Mouse (Mus musculus) bone marrow, adult 2 months (tissue): ENCODE measurements around the gene Irf2bpl. TPM values are rescaled to one million over a fixed set of nuclear protein-coding genes. Genes with fewer than 3 reads are reported as not detected.

Source experiments
- H3K27ac ChIP-seq: fragments of 200-500 bp; 2 replicates; pipeline ENCODE4 v1.5.1; 2012; ENCODE audit warnings: low read depth, mild to moderate bottlenecking, control low read depth, inconsistent platforms, low read length; ENCODE audit not compliant: control insufficient read depth, poor library complexity, insufficient read depth
- H3K4me1 ChIP-seq: fragments of 200-500 bp; 2 replicates; pipeline ENCODE4 v1.6.1; 2011; ENCODE audit warnings: low read length; ENCODE audit not compliant: control insufficient read depth, insufficient read depth
- H3K4me3 ChIP-seq: fragments of 200-500 bp; replicated peaks from 2 replicates; pipeline ENCODE3; 2011; ENCODE audit warnings: mild to moderate bottlenecking, low read depth, low read length, control low read depth; ENCODE audit not compliant: control insufficient read depth
- CTCF ChIP-seq: fragments of 200-500 bp; IDR thresholded peaks from 2 replicates; pipeline ENCODE4 v1.5.1; 2011; ENCODE audit warnings: low read length, control low read depth; ENCODE audit not compliant: control insufficient read depth, insufficient read depth
- POLR2A ChIP-seq: fragments of 200-500 bp; IDR thresholded peaks from 2 replicates; pipeline ENCODE4 v1.6.1; 2011; ENCODE audit warnings: low read depth, mild to moderate bottlenecking, control low read depth, low read length, borderline replicate concordance; ENCODE audit not compliant: control insufficient read depth
- WGBS: fragments of 180-500 bp; shearing (Covaris S2); methylation state at CpG from one replicate; pipeline ENCODE4 v1.1.7; 2018; 5-methylcytosine and 5-hydroxymethylcytosine counted together
- polyA plus RNA-seq: library from polyadenylated mRNA; stranded (reverse); fragments of >200 nt; gene quantifications from 2 replicates; pipeline ENCODE4 v1.2.4, GENCODE M21; 2011; ENCODE audit warnings: low replicate concordance; ENCODE audit not compliant: missing spikeins, insufficient read depth, insufficient read length

The Irf2bpl gene
- polyA plus RNA-seq, 1 experiment, result 3.4 TPM

GRCm38 (mm10) chr12:86905203-86905602, 20.6 kb upstream of the Irf2bpl start:
- Histone ChIP-seq H3K4me1 (no peaks in the 10 kb centered on the region), H3K27ac (no peak overlapping the region), H3K4me3 (no peak overlapping the region)
- TF ChIP-seq CTCF (peak; percentile 59), POLR2A (no peak)
- WGBS, result 4% methylated on average over 4 of the region's 4 CpGs

- WGBS, result 84% methylated on average over 11 of the region's 11 CpGs
- Histone ChIP-seq H3K4me1 (no peaks in the 10 kb centered on the region; the same call in 1 of the 2 replicates), H3K4me3 (no peak overlapping the region), H3K27ac (no peak overlapping the region)
- no peak for TF ChIP-seq CTCF
- no peak for TF ChIP-seq POLR2A
These were observed 19.5 kb upstream of the Irf2bpl start for GRCm38 (mm10) chr12:86903828-86904806.

DNA sequence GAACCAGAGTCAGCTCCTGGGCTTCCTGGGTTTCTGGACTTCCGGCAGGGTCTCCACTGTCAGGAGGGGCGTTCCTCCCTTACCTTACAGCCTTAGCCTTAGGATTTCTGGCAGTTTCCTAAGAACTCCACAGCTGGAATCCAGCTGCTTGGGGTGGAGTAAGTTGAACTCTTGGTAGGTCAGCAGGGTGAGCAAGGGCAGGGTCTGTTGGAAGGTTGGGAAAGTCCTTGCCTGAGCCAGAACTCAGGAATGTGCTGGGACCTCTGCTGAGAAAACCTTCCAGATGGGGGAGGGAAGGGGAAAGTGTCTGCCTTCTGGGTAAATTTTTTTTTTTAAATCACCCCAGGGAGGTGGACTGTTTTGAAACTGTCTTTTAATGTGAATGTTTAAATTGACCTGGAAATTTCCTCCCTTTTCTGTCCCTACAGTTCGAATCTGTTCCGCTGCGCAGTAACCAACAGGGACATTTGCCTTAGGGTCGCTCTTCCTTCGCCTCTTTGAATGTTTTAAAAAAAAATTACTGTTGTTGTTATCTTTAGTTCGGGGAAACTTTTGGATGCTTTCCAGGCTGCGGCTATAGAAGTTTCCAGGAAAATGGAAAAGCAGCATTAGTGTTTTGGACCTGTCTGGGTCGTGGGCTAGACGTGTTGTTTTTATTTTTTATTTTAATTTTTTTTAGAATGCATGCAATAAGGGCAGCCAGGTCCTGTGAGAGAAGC, 15.0 kb upstream of the Irf2bpl start:
- 70% methylated on average over 11 of the region's 11 CpGs for WGBS
- Histone ChIP-seq H3K27ac (no peak overlapping the region), H3K4me1 (peaks cover 3% of the 10 kb centered on the region; the same call in 1 of the 2 replicates), H3K4me3 (no peak overlapping the region)
- TF ChIP-seq POLR2A (no peak), CTCF (no peak)

DNA sequence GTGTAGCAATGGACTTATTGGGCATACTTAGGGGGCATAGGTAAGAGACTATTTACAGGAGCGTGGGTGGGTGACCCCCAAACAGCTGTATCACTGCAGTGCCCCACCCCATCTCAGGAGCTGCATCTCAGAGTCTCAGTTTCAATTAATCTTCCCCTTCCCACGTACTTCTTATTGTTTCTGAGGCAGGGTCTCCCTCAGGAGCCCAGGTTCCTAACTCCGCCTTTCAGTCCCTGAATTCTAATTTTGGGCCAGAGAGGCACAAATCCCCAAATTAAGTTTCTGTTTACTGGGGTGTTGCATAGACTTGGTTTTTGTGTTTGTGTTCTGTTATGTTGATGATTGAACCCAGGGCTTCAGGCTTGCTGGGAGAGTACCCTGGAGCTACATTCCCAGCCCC, 13.8 kb upstream of the Irf2bpl start:
- 90% methylated on average over 3 of the region's 3 CpGs for WGBS
- TF ChIP-seq POLR2A, result no peak
- no peak for TF ChIP-seq CTCF
- Histone ChIP-seq H3K27ac (no peak overlapping the region), H3K4me3 (no peak overlapping the region), H3K4me1 (peaks cover 3% of the 10 kb centered on the region; the same call in 1 of the 2 replicates)

- H3K4me1 ChIP-seq, result peaks cover 3% of the 10 kb centered on the region; the same call in 1 of the 2 replicates
- no peak overlapping the region for H3K27ac ChIP-seq
- WGBS, result 81% methylated on average over 7 of the region's 7 CpGs
These were observed 13.2 kb upstream of the Irf2bpl start for GRCm38 (mm10) chr12:86897769-86898273.

GRCm38 (mm10) chr12:86896921-86897512, 12.4 kb upstream of the Irf2bpl start:
- peaks cover 3% of the 10 kb centered on the region; the same call in 1 of the 2 replicates for H3K4me1 ChIP-seq
- TF ChIP-seq CTCF (no peak), POLR2A (no peak)
- 9% methylated on average over 7 of the region's 7 CpGs for WGBS
- no peak overlapping the region for H3K4me3 ChIP-seq
- H3K27ac ChIP-seq, result no peak overlapping the region; the same call in 1 of the 2 replicates

More at GRCm38 (mm10) chr12:86897769-86898273, 13.2 kb upstream of the Irf2bpl start:
- TF ChIP-seq POLR2A (no peak), CTCF (no peak)
- no peak overlapping the region for H3K4me3 ChIP-seq

DNA sequence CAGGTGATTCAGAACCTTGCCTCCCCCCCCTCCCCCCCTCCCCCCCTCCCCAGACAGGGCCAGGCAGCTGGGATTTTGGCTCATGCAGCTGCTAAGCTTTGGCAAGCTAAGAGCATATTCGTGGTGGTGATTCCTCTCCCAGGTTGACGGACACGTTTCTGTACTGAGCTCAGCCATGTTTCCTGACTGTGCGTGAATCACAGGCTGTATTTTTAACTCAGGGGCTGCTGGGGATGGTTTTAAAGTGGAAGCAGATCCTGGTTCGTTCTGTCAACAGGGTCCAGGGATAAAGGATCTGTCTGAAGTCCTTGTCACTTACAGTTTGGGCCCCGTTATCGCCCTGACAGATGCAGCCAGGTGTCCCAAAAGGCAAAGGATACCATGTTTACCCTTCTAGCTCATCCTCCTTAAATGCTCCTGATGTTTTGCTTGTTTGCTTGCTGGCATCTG, 11.9 kb upstream of the Irf2bpl start:
- Histone ChIP-seq H3K4me1 (peaks cover 3% of the 10 kb centered on the region; the same call in 1 of the 2 replicates), H3K27ac (no peak overlapping the region), H3K4me3 (no peak overlapping the region)
- TF ChIP-seq POLR2A (no peak), CTCF (no peak)
- 40% methylated on average over 7 of the region's 7 CpGs for WGBS
